Mouse (Mus musculus) hindbrain, embryonic 11.5 days (tissue): Measurements from ENCODE around the gene Ska3. TPM values are rescaled to one million over a fixed set of nuclear protein-coding genes. Genes with fewer than 3 reads are reported as not detected.

Experiments used
- ATAC-seq: fragments of 200-750 bp; cut with Nextera tagmentation; 2 replicates; pipeline ENCODE4 v1.8.0; 2017; ENCODE audit warnings: mild to moderate bottlenecking, moderate TSS enrichment, moderate library complexity; ENCODE audit not compliant: low FRiP score
- DNase-seq: peaks from one replicate; pipeline ENCODE4 v3.0.0-alpha.2; 2015; ENCODE audit warnings: low spot score
- H3K27ac ChIP-seq: fragments of 300-500 bp; sonication (generic); 2 replicates; pipeline ENCODE4 v1.5.1; 2014; ENCODE audit warnings: mild to moderate bottlenecking, low read depth, low read length
- H3K27me3 ChIP-seq: fragments of 300-500 bp; sonication (generic); 2 replicates; pipeline ENCODE4 v1.6.1; 2014; ENCODE audit warnings: mild to moderate bottlenecking, low read length, moderate library complexity, mixed read lengths; ENCODE audit not compliant: control insufficient read depth, insufficient read depth
- H3K36me3 ChIP-seq: fragments of 300-500 bp; sonication (generic); 2 replicates; pipeline ENCODE4 v1.6.1; 2014; ENCODE audit warnings: mild to moderate bottlenecking, low read length, moderate library complexity, mixed read lengths; ENCODE audit not compliant: control insufficient read depth, insufficient read depth
- H3K4me1 ChIP-seq: fragments of 300-500 bp; sonication (generic); replicated peaks from 2 replicates; pipeline ENCODE4 v1.6.1; 2014; ENCODE audit warnings: low read length, mixed read lengths; ENCODE audit not compliant: control insufficient read depth, insufficient read depth
- H3K4me2 ChIP-seq: fragments of 300-500 bp; sonication (generic); replicated peaks from 2 replicates; pipeline ENCODE4 v1.6.1; 2014; ENCODE audit warnings: mild to moderate bottlenecking, low read depth, low read length
- H3K4me3 ChIP-seq: fragments of 300-500 bp; sonication (generic); 2 replicates; pipeline ENCODE4 v1.5.1; 2014; ENCODE audit warnings: low read depth, low read length
- H3K9ac ChIP-seq: fragments of 300-500 bp; sonication (generic); 2 replicates; pipeline ENCODE4 v1.6.1; 2014; ENCODE audit warnings: low read depth, low read length
- H3K9me3 ChIP-seq: fragments of 300-500 bp; sonication (generic); 2 replicates; pipeline ENCODE4 v1.6.1; 2016; ENCODE audit warnings: low read length; ENCODE audit not compliant: control insufficient read depth
- WGBS: fragments of 180-500 bp; shearing (Covaris S2); extraction: QIAGEN DNeasy Blood & Tissue Kit; methylation state at CpG from one replicate; pipeline ENCODE4 v1.1.7; 2014; 5-methylcytosine and 5-hydroxymethylcytosine counted together
- polyA plus RNA-seq: library from polyadenylated mRNA; unstranded; fragments of >200 nt; fragmentation: Nextera tagmentation; extraction: Ambion mirVana; gene quantifications from 2 replicates; pipeline ENCODE4 v1.2.1, GENCODE M21; 2014

The Ska3 gene
- polyA plus RNA-seq, 1 experiment from 2014 or later: 44.5 TPM

GRCm38 (mm10) chr14:57811844-57812243, 14.1 kb downstream of the Ska3 start:
- Histone ChIP-seq H3K4me2 (no peak overlapping the region), H3K4me1 (no peaks in the 10 kb centered on the region), H3K4me3 (no peak overlapping the region), H3K36me3 (peaks cover 5% of the 10 kb centered on the region), H3K27ac (no peak overlapping the region), H3K27me3 (no peaks in the 10 kb centered on the region), H3K9me3 (no peaks in the 10 kb centered on the region), H3K9ac (no peak overlapping the region)
- 96% methylated on average over 5 of the region's 5 CpGs for WGBS
- DNase-seq: no peak
- ATAC-seq: no peak

DNA sequence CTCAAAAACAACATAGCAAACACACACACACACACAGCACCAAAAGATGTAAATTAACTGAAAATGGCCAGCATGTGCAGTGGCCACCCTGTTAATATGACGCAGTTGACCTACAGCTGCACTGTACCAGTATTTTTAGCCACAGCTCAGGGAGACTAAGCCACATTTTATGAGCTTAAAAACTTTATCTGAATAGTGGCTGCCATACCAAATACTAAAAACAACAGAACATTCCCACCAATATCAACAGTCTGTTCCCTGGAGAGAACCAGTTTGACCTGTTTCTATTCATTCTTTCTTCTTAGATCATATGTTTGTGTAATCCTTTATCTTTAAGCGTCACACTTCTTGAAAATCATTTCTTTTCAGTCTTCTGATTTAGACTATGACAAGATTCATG, 15.1 kb downstream of the Ska3 start:
- Histone ChIP-seq H3K36me3 (peaks cover 5% of the 10 kb centered on the region), H3K4me3 (no peak overlapping the region)
- 95% methylated on average over 2 of the region's 2 CpGs for WGBS

GRCm38 (mm10) chr14:57808558-57808957, 17.4 kb downstream of the Ska3 start:
- Histone ChIP-seq H3K9me3 (no peaks in the 10 kb centered on the region), H3K27ac (no peak overlapping the region), H3K4me1 (no peaks in the 10 kb centered on the region), H3K27me3 (no peaks in the 10 kb centered on the region), H3K36me3 (no peaks in the 10 kb centered on the region; the same call in 1 of the 2 replicates), H3K4me3 (no peak overlapping the region), H3K4me2 (no peak overlapping the region), H3K9ac (no peak overlapping the region)
- ATAC-seq (no peak), DNase-seq (peak; percentile 43)
- 82% methylated on average over 5 of the region's 5 CpGs for WGBS

More for the DNA sequence above, 15.1 kb downstream of the Ska3 start:
- Histone ChIP-seq H3K4me1 (no peaks in the 10 kb centered on the region), H3K9me3 (no peaks in the 10 kb centered on the region), H3K9ac (no peak overlapping the region), H3K27ac (no peak overlapping the region), H3K27me3 (no peaks in the 10 kb centered on the region), H3K4me2 (no peak overlapping the region)
- DNase-seq: no peak
- ATAC-seq: no peak

DNA sequence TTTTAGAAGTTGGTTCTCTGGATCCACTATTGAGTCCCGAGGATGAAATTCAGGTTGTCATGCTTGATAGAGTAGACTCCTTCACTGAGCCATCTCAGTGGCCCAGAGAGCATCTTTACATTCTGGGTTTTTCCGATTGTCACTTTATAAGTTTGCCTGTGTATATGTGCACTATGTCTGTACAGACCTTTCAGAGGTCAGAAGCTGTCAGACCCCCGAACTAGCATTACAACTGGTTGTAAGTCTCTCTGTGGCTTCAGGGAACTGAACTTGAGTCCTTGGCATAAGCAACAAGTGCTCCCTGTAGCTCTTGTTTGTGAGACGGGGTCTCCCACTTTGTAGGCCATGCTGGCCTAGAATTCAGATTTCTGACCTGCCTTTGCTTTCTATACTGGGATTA, 22.3 kb downstream of the Ska3 start:
- no peaks in the 10 kb centered on the region for H3K27me3 ChIP-seq
- DNase-seq (no peak), ATAC-seq (no peak)
- H3K4me3 ChIP-seq: no peak overlapping the region
- H3K4me1 ChIP-seq: peaks cover 5% of the 10 kb centered on the region; the same call in 1 of the 2 replicates
- no peaks in the 10 kb centered on the region; the same call in 1 of the 2 replicates for H3K36me3 ChIP-seq
- 83% methylated on average over 4 of the region's 4 CpGs for WGBS
- no peak overlapping the region for H3K4me2 ChIP-seq
- H3K9me3 ChIP-seq: no peaks in the 10 kb centered on the region
- H3K9ac ChIP-seq: no peak overlapping the region
- no peak overlapping the region for H3K27ac ChIP-seq

- peak; percentile 100 for DNase-seq
- Histone ChIP-seq H3K27me3 (no peaks in the 10 kb centered on the region), H3K27ac (peak within 1 kb of the TSS; percentile 76), H3K9me3 (no peaks in the 10 kb centered on the region), H3K4me2 (peak within 1 kb of the TSS; percentile 72), H3K36me3 (no peaks in the 10 kb centered on the region), H3K9ac (peak within 1 kb of the TSS; percentile 80), H3K4me1 (peaks cover 5% of the 10 kb centered on the region; the same call in 1 of the 2 replicates), H3K4me3 (peak within 1 kb of the TSS; percentile 85)
- ATAC-seq: peak; percentile 95
- WGBS: under 1% methylated on average over 87 of the region's 99 CpGs
Measured at GRCm38 (mm10) chr14:57797991-57798931, 27.7 kb downstream of the Ska3 start, which contains the start of gene Sap18. Gene Sap18 (plus strand): TSS chr14:57798180.

DNA sequence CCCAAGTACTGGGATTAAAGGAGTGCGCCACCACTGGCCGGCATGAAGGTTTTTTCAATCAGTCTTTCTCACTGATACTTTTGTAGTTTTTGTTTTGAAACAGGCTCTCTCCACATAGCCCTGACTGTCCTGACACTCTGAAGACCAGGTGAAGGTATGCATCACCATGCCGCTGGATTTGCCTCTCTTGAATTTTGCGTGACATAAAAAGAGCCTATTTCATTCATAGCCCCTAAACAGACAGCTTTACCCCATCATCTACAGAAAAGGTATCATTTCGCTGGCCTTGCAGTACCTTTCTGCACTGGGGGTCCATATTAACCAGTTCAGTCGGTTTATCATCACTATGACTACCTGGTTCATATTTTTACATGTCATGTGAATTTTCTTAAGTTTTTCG, 28.4 kb downstream of the Ska3 start:
- peak overlapping the region; percentile 85 for H3K4me3 ChIP-seq
- no peaks in the 10 kb centered on the region for H3K36me3 ChIP-seq
- 9% methylated on average over 7 of the region's 7 CpGs for WGBS
- H3K27ac ChIP-seq: no peak overlapping the region
- peak overlapping the region; percentile 41 for H3K9ac ChIP-seq
- no peak for DNase-seq
- peak; percentile 72 for ATAC-seq
- H3K4me1 ChIP-seq: peaks cover 5% of the 10 kb centered on the region; the same call in 1 of the 2 replicates
- H3K4me2 ChIP-seq: peak overlapping the region; percentile 72
- H3K27me3 ChIP-seq: no peaks in the 10 kb centered on the region
- H3K9me3 ChIP-seq: no peaks in the 10 kb centered on the region

DNA sequence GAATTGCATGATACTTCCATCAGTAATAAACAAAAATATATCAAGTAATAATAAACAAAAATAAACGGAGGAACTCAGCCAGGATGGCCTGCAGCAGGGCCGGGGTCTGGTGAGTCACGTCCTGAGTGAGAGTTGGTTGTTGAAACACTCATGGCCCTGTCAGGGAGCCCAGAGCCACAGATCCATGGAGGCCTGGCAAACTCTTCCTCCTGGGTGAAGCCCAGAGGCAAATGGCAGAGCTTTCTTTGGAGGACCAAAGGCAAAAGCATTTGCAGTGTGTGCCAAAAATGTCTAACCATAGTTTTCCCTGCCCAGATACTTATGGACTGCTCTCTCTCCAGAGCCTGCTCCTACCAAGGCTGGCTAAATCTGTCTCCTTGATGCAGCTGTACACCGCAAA, 34.8 kb downstream of the Ska3 start:
- 87% methylated on average over 4 of the region's 4 CpGs for WGBS
- H3K9ac ChIP-seq: no peak overlapping the region

GRCm38 (mm10) chr14:57789759-57790158, 36.2 kb downstream of the Ska3 start:
- no peaks in the 10 kb centered on the region for H3K36me3 ChIP-seq
- H3K27me3 ChIP-seq: no peaks in the 10 kb centered on the region
- DNase-seq (no peak), ATAC-seq (no peak)
- no peak overlapping the region for H3K4me2 ChIP-seq
- H3K4me1 ChIP-seq: no peaks in the 10 kb centered on the region
- H3K9ac ChIP-seq: no peak overlapping the region
- H3K9me3 ChIP-seq: no peaks in the 10 kb centered on the region
- WGBS: 92% methylated on average over 9 of the region's 9 CpGs
- no peak overlapping the region for H3K4me3 ChIP-seq
- no peak overlapping the region for H3K27ac ChIP-seq

More for the DNA sequence above, 34.8 kb downstream of the Ska3 start:
- Histone ChIP-seq H3K4me3 (no peak overlapping the region), H3K27ac (no peak overlapping the region), H3K4me2 (no peak overlapping the region), H3K27me3 (no peaks in the 10 kb centered on the region), H3K36me3 (no peaks in the 10 kb centered on the region), H3K4me1 (no peaks in the 10 kb centered on the region), H3K9me3 (no peaks in the 10 kb centered on the region)
- DNase-seq (no peak), ATAC-seq (no peak)

DNA sequence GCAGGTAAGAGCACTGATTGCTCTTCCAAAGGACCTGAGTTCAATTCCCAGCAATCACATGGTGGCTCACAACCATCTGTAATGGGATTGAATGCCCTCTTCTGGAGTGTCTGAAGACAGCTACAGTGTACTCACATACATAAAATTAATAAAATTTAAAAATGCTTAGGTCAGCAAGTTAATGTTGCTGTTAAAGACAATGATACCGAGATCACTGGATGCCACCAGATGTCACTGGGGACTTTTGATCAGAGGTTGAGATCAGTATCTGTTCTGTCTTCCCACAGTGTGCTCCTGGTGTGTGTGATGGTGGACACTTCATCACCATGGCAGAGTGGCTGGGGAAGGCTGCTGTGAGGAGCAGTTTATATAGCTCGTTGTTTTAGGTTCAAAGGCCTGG, 36.7 kb downstream of the Ska3 start:
- no peaks in the 10 kb centered on the region for H3K9me3 ChIP-seq
- H3K36me3 ChIP-seq: no peaks in the 10 kb centered on the region
- H3K4me1 ChIP-seq: no peaks in the 10 kb centered on the region
- ATAC-seq (no peak), DNase-seq (no peak)
- H3K4me2 ChIP-seq: no peak overlapping the region
- H3K27ac ChIP-seq: no peak overlapping the region
- no peak overlapping the region for H3K4me3 ChIP-seq
- WGBS: 82% methylated on average over 2 of the region's 2 CpGs
- H3K9ac ChIP-seq: no peak overlapping the region
- H3K27me3 ChIP-seq: no peaks in the 10 kb centered on the region
